Mouse (Mus musculus) liver, embryonic 16.5 days (tissue): ENCODE measurements around the gene Cenpb. TPM values are rescaled to one million over a fixed set of nuclear protein-coding genes. Genes with fewer than 3 reads are reported as not detected.

Source experiments
- ATAC-seq: fragments of 200-750 bp; cut with Nextera tagmentation; 2 replicates; pipeline ENCODE4 v1.8.0; 2017; ENCODE audit warnings: low read depth, mild to moderate bottlenecking, moderate number of reproducible peaks, moderate library complexity
- H3K27ac ChIP-seq: fragments of 300-500 bp; sonication (generic); 2 replicates; pipeline ENCODE4 v1.5.1; 2014; ENCODE audit warnings: mild to moderate bottlenecking, low read length
- H3K27me3 ChIP-seq: fragments of 300-500 bp; sonication (generic); 2 replicates; pipeline ENCODE4 v1.6.1; 2014; ENCODE audit warnings: low read depth, low read length, mixed read lengths; ENCODE audit not compliant: control insufficient read depth, insufficient read depth
- H3K36me3 ChIP-seq: fragments of 300-500 bp; sonication (generic); 2 replicates; pipeline ENCODE4 v1.6.1; 2014; ENCODE audit warnings: mild to moderate bottlenecking; ENCODE audit not compliant: control insufficient read depth, insufficient read depth
- H3K4me1 ChIP-seq: fragments of 300-500 bp; sonication (generic); 2 replicates; pipeline ENCODE4 v1.6.1; 2014; ENCODE audit warnings: low read depth, low read length, mixed read lengths; ENCODE audit not compliant: control insufficient read depth
- H3K4me2 ChIP-seq: fragments of 300-500 bp; sonication (generic); 2 replicates; pipeline ENCODE4 v1.6.1; 2014; ENCODE audit warnings: low read depth, low read length, mixed read lengths
- H3K4me3 ChIP-seq: fragments of 300-500 bp; sonication (generic); 2 replicates; pipeline ENCODE4 v1.5.1; 2014; ENCODE audit warnings: low read depth, mild to moderate bottlenecking, low read length
- H3K9ac ChIP-seq: fragments of 300-500 bp; sonication (generic); 2 replicates; pipeline ENCODE4 v1.6.1; 2014; ENCODE audit warnings: low read depth, low read length
- H3K9me3 ChIP-seq: fragments of 300-500 bp; sonication (generic); replicated peaks from 2 replicates; pipeline ENCODE4 v1.6.1; 2016; ENCODE audit warnings: low read length; ENCODE audit not compliant: control insufficient read depth
- WGBS: fragments of 180-500 bp; shearing (Covaris S2); extraction: QIAGEN DNeasy Blood & Tissue Kit; methylation state at CpG from one replicate; pipeline ENCODE4 v1.1.7; 2014; ENCODE audit not compliant: insufficient replicate concordance; 5-methylcytosine and 5-hydroxymethylcytosine counted together
- polyA plus RNA-seq: library from polyadenylated mRNA; unstranded; fragments of >200 nt; fragmentation: Nextera tagmentation; extraction: Ambion mirVana; gene quantifications from 2 replicates; pipeline ENCODE4 v1.2.1, GENCODE M21; 2015

Cenpb gene
- polyA plus RNA-seq, 1 experiment from 2014 or later, result 3.0 TPM

- Histone ChIP-seq H3K4me2 (no peak overlapping the region), H3K9me3 (no peaks in the 10 kb centered on the region), H3K36me3 (peaks cover 7% of the 10 kb centered on the region), H3K4me1 (peaks cover 42% of the 10 kb centered on the region), H3K27me3 (no peaks in the 10 kb centered on the region), H3K27ac (peak overlapping the region; percentile 58), H3K9ac (no peak overlapping the region), H3K4me3 (no peak overlapping the region)
- no peak for ATAC-seq
- 84% methylated on average over 7 of the region's 7 CpGs for WGBS
Measured at GRCm38 (mm10) chr2:131215941-131216858, 36.3 kb upstream of the Cenpb start.

GRCm38 (mm10) chr2:131213773-131214172 is 33.9 kb upstream of the Cenpb start:
- Histone ChIP-seq H3K4me2 (peak overlapping the region; percentile 63), H3K4me3 (peak overlapping the region; percentile 36), H3K27me3 (no peaks in the 10 kb centered on the region), H3K27ac (peak overlapping the region; percentile 94), H3K9ac (peak overlapping the region; percentile 67), H3K4me1 (peaks cover 56% of the 10 kb centered on the region), H3K36me3 (peaks cover 7% of the 10 kb centered on the region), H3K9me3 (no peaks in the 10 kb centered on the region)
- peak; percentile 64 for ATAC-seq
- 43% methylated on average over 7 of the region's 7 CpGs for WGBS

DNA sequence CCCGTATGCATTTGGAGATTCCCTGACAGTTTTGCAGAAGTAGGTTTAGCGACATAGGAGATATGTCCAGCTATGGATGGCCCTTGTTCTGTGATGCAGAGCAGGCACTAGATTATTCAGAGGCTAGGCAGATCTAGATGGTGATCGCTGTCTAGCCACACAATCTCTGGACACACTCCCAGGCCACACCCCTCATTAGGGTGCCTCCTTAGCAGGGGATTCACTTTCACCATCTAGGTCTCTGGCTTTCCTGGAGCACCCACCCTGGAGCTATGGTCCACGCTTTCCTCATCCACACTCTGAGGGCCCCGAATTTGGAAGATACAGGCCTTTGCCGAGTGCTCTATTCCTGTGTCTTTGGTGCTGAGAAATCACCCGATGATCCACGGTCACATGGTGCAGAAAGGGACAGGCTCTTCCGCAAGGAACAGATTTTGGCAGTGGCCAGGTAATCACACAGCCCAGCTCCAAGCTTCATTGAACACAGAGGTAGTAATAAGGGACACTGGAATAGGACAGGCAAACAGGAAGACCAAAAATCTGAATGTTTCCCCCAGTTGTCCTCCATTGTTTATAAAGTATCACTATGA is 31.3 kb upstream of the Cenpb start:
- Histone ChIP-seq H3K4me1 (peaks cover 77% of the 10 kb centered on the region), H3K4me3 (peak overlapping the region; percentile 70), H3K9ac (peak overlapping the region; percentile 73), H3K27ac (peak overlapping the region; percentile 92), H3K9me3 (no peaks in the 10 kb centered on the region), H3K36me3 (peaks cover 7% of the 10 kb centered on the region), H3K4me2 (peak overlapping the region; percentile 65), H3K27me3 (no peaks in the 10 kb centered on the region)
- 51% methylated on average over 9 of the region's 9 CpGs for WGBS
- no peak for ATAC-seq

GRCm38 (mm10) chr2:131209969-131210792 is 30.3 kb upstream of the Cenpb start:
- WGBS, result under 1% methylated on average over 50 of the region's 50 CpGs
- peak overlapping the region; percentile 65 for H3K4me2 ChIP-seq
- peaks cover 7% of the 10 kb centered on the region for H3K36me3 ChIP-seq
- H3K9me3 ChIP-seq, result no peaks in the 10 kb centered on the region
- peak overlapping the region; percentile 92 for H3K27ac ChIP-seq
- H3K4me1 ChIP-seq, result peaks cover 79% of the 10 kb centered on the region
- H3K27me3 ChIP-seq, result no peaks in the 10 kb centered on the region
- peak; percentile 84 for ATAC-seq
- peak overlapping the region; percentile 70 for H3K4me3 ChIP-seq
- H3K9ac ChIP-seq, result peak overlapping the region; percentile 73

- H3K9me3 ChIP-seq, result no peaks in the 10 kb centered on the region
- peak overlapping the region; percentile 73 for H3K9ac ChIP-seq
- H3K27me3 ChIP-seq, result no peaks in the 10 kb centered on the region
- H3K4me2 ChIP-seq, result peak overlapping the region; percentile 65
- ATAC-seq, result no peak
- peak overlapping the region; percentile 92 for H3K27ac ChIP-seq
- peaks cover 7% of the 10 kb centered on the region for H3K36me3 ChIP-seq
- H3K4me1 ChIP-seq, result peaks cover 80% of the 10 kb centered on the region
- WGBS, result 49% methylated on average over 4 of the region's 4 CpGs
- H3K4me3 ChIP-seq, result peak overlapping the region; percentile 70
Measured at GRCm38 (mm10) chr2:131209125-131209795, 29.4 kb upstream of the Cenpb start.

GRCm38 (mm10) chr2:131208356-131208755 is 28.5 kb upstream of the Cenpb start:
- 69% methylated on average over 2 of the region's 2 CpGs for WGBS
- peaks cover 7% of the 10 kb centered on the region for H3K36me3 ChIP-seq
- no peak overlapping the region for H3K9ac ChIP-seq
- H3K4me3 ChIP-seq, result no peak overlapping the region
- H3K4me1 ChIP-seq, result peaks cover 82% of the 10 kb centered on the region
- no peak for ATAC-seq
- H3K9me3 ChIP-seq, result no peaks in the 10 kb centered on the region
- H3K27me3 ChIP-seq, result no peaks in the 10 kb centered on the region
- H3K4me2 ChIP-seq, result no peak overlapping the region
- peak overlapping the region; percentile 42; the same call in 1 of the 2 replicates for H3K27ac ChIP-seq

DNA sequence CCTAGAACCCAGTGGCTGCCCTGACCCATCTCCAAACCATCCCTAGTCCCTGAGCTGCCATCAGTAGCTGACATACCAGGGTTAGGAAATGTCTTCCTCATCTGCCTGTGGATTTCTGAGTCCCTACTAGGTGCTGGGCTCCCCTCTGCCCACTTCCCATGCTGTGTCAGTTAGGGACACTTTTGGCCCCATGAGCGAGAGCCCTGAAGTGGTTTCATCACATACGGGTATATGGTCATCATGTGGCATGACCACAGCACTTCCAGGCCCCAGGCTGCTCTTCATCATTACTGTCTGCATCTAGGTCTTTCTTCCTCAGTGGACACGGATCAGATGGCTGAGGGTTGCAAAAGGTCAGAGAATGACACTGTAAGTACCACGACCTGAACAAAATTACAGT is 26.9 kb upstream of the Cenpb start, which contains the start of gene Ap5s1:
Ap5s1 (plus strand) TSS at position 301 of the 400 bp plus-strand sequence.
- peaks cover 76% of the 10 kb centered on the region for H3K4me1 ChIP-seq

GRCm38 (mm10) chr2:131205521-131206182 is 25.8 kb upstream of the Cenpb start:
- peak overlapping the region; percentile 42 for H3K4me2 ChIP-seq
- H3K9me3 ChIP-seq, result no peaks in the 10 kb centered on the region
- H3K36me3 ChIP-seq, result no peaks in the 10 kb centered on the region; the same call in 1 of the 2 replicates
- 0 out of 2 replicates have a peak overlapping the region, but pooled peaks have one; percentile 1 for H3K4me3 ChIP-seq
- H3K27me3 ChIP-seq, result no peaks in the 10 kb centered on the region
- WGBS, result 18% methylated on average over 8 of the region's 8 CpGs
- peak overlapping the region; percentile 50 for H3K9ac ChIP-seq
- peaks cover 69% of the 10 kb centered on the region for H3K4me1 ChIP-seq
- H3K27ac ChIP-seq, result peak overlapping the region; percentile 95
- peak; percentile 69 for ATAC-seq

More for the DNA sequence above, 26.9 kb upstream of the Cenpb start, which contains the start of gene Ap5s1:
- H3K27ac ChIP-seq, result peak within 1 kb of the TSS; percentile 84
- H3K27me3 ChIP-seq, result no peaks in the 10 kb centered on the region
- peak within 1 kb of the TSS; percentile 50 for H3K9ac ChIP-seq
- ATAC-seq, result no peak
- peak within 1 kb of the TSS; percentile 42 for H3K4me2 ChIP-seq
- no peak within 1 kb of the TSS for H3K4me3 ChIP-seq
- H3K9me3 ChIP-seq, result no peaks in the 10 kb centered on the region
- WGBS, result 69% methylated on average over 4 of the region's 4 CpGs
- no peaks in the 10 kb centered on the region; the same call in 1 of the 2 replicates for H3K36me3 ChIP-seq
